Mouse (Mus musculus): ENCODE measurements around the gene Shisa2. TPM values are rescaled to one million over a fixed set of nuclear protein-coding genes. Genes with fewer than 3 reads are reported as not detected.
"Not testable (repeated sequence)": the region's sequence is repeated elsewhere in the genome, so short reads cannot be mapped to it uniquely, and the experiment has no call there.

Gene Shisa2
- polyA plus RNA-seq (2012; rRNA removed), result 1.9 and 2.2 TPM in 2 replicates

- peak; percentile 62 for DNase-seq (ENCODE audit: low spot score)
These were observed at the start of gene Shisa2 for GRCm38 (mm10) chr14:59625158-59625805. TSS of gene Shisa2 (plus strand) at chr14:59625308.

- DNase-seq (ENCODE audit: low spot score), result no peak
These were observed 48.7 kb upstream of the Shisa2 start for GRCm38 (mm10) chr14:59576385-59576784.

- no peak for DNase-seq (ENCODE audit: low spot score)
These were observed 34.5 kb upstream of the Shisa2 start for GRCm38 (mm10) chr14:59590614-59591013.

- no peak for DNase-seq (ENCODE audit: low spot score)
These were observed 33.2 kb upstream of the Shisa2 start for GRCm38 (mm10) chr14:59591901-59592300.

- DNase-seq (ENCODE audit: low spot score), result no peak
These were observed 32.5 kb upstream of the Shisa2 start for GRCm38 (mm10) chr14:59592593-59592992.

- no peak for DNase-seq (ENCODE audit: low spot score)
These were observed 30.1 kb upstream of the Shisa2 start for GRCm38 (mm10) chr14:59594988-59595387.

GRCm38 (mm10) chr14:59597398-59598259, 27.5 kb upstream of the Shisa2 start, which contains the start of gene Cdadc1:
TSS of gene Cdadc1 (minus strand) at chr14:59597959.
- DNase-seq (ENCODE audit: low spot score), result peak; percentile 96

GRCm38 (mm10) chr14:59598260-59598627, 26.9 kb upstream of the Shisa2 start:
- DNase-seq (ENCODE audit: low spot score), result no peak

GRCm38 (mm10) chr14:59604002-59604645, 21.0 kb upstream of the Shisa2 start:
- no peak for DNase-seq (ENCODE audit: low spot score)

GRCm38 (mm10) chr14:59605671-59606353, 19.3 kb upstream of the Shisa2 start:
- peak; percentile 40 for DNase-seq (ENCODE audit: low spot score)

GRCm38 (mm10) chr14:59607021-59607420, 18.1 kb upstream of the Shisa2 start:
- DNase-seq (ENCODE audit: low spot score), result no peak

GRCm38 (mm10) chr14:59612920-59613625, 12.0 kb upstream of the Shisa2 start:
- DNase-seq (ENCODE audit: low spot score), result no peak

- not testable (repeated sequence) for DNase-seq (ENCODE audit: low spot score)
These were observed 11.0 kb upstream of the Shisa2 start for GRCm38 (mm10) chr14:59614149-59614548.

GRCm38 (mm10) chr14:59616802-59617201, 8.3 kb upstream of the Shisa2 start:
- no peak for DNase-seq (ENCODE audit: low spot score)

GRCm38 (mm10) chr14:59624326-59624885, 702 bp upstream of the Shisa2 start:
- no peak for DNase-seq (ENCODE audit: low spot score)

- DNase-seq (ENCODE audit: low spot score), result peak; percentile 30
These were observed 777 bp downstream of the Shisa2 start for GRCm38 (mm10) chr14:59625806-59626364.

- DNase-seq (ENCODE audit: low spot score), result no peak
These were observed 1.6 kb downstream of the Shisa2 start for GRCm38 (mm10) chr14:59626711-59627110.

- no peak for DNase-seq (ENCODE audit: low spot score)
These were observed 2.1 kb downstream of the Shisa2 start for GRCm38 (mm10) chr14:59627142-59627680.

- DNase-seq (ENCODE audit: low spot score), result no peak
These were observed 2.7 kb downstream of the Shisa2 start for GRCm38 (mm10) chr14:59627823-59628222.

GRCm38 (mm10) chr14:59629308-59629707, 4.2 kb downstream of the Shisa2 start:
- no peak for DNase-seq (ENCODE audit: low spot score)

Measured in urinary bladder, adult 2 months (tissue).